Mouse (Mus musculus) gastrocnemius, postnatal 36 days (tissue): ENCODE measurements around the gene Med12l. TPM values are rescaled to one million over a fixed set of nuclear protein-coding genes. Genes with fewer than 3 reads are reported as not detected.
A peak's percentile ranks its signal among the peaks of the same experiment; 100 is the strongest.

Source experiments
- DNase-seq, 2 experiments: peaks; one replicate each; pipeline ENCODE4 v3.0.0; 2022
- intact Hi-C: fragments of 180-260 bp; cut with DNase I; formaldehyde crosslinking; loops from one replicate; pipeline ENCODE4 v1.15.1; 2025
- long read RNA-seq, 2 experiments: library from polyadenylated mRNA; stranded (forward); transcript quantifications; one replicate each; pipeline ENCODE4 v2.0.0; 2021
- total RNA-seq, 2 experiments: library from RNA; stranded (reverse); gene quantifications; 2 replicates each; pipeline ENCODE4 v1.2.3; 2021

The Med12l gene
- under 1 TPM; 0.35 to 0.46 TPM for total RNA-seq
- long read RNA-seq, experiment 1: 0 reads
- long read RNA-seq, experiment 2: 0 reads

- DNase-seq: peak in 1 of 2 experiments; percentile 6
- intact Hi-C loops: no loop called here
These were observed at the start of gene Med12l for GRCm38 (mm10) chr3:59005271-59005995. TSS of gene Med12l (plus strand) at chr3:59005825.

GRCm38 (mm10) chr3:58961166-58961565 lies 44.5 kb upstream of the Med12l start:
- no peak for DNase-seq
- intact Hi-C loops: no loop called here

GRCm38 (mm10) chr3:58977413-58977812 lies 28.2 kb upstream of the Med12l start:
- intact Hi-C loops: no loop called here
- DNase-seq: no peak

- intact Hi-C loops: no loop called here
- DNase-seq: no peak
These were observed 27.6 kb upstream of the Med12l start for GRCm38 (mm10) chr3:58977906-58978622.

GRCm38 (mm10) chr3:58980579-58980978 lies 25.0 kb upstream of the Med12l start:
- intact Hi-C loops: no loop called here
- DNase-seq: no peak

GRCm38 (mm10) chr3:58982896-58983837 lies 22.5 kb upstream of the Med12l start:
- intact Hi-C loops: loop anchor here (2.0 kb wide), 1 partner anchor 76 kb away; no protein-coding TSS in a partner anchor
- DNase-seq: peak in 1 of 2 experiments; percentile 36

GRCm38 (mm10) chr3:58983838-58984598 lies 21.6 kb upstream of the Med12l start:
- DNase-seq: no peak
- intact Hi-C loops: loop anchor here (2.0 kb wide), 1 partner anchor 75 kb away; no protein-coding TSS in a partner anchor

GRCm38 (mm10) chr3:58985816-58986215 lies 19.8 kb upstream of the Med12l start:
- DNase-seq: no peak
- intact Hi-C loops: no loop called here

- intact Hi-C loops: no loop called here
- DNase-seq: no peak
These were observed 16.3 kb upstream of the Med12l start for GRCm38 (mm10) chr3:58989374-58989773.

GRCm38 (mm10) chr3:58990556-58990955 lies 15.1 kb upstream of the Med12l start:
- intact Hi-C loops: loop anchor here (5.0 kb wide), 1 partner anchor 62 kb away; no protein-coding TSS in a partner anchor
- DNase-seq: no peak

- DNase-seq: no peak
- intact Hi-C loops: loop anchor here (5.0 kb wide), 1 partner anchor 60 kb away; no protein-coding TSS in a partner anchor
These were observed 13.5 kb upstream of the Med12l start for GRCm38 (mm10) chr3:58992122-58992521.

GRCm38 (mm10) chr3:58993619-58994018 lies 12.0 kb upstream of the Med12l start:
- DNase-seq: no peak
- intact Hi-C loops: loop anchor here (5.0 kb wide), 1 partner anchor 59 kb away; no protein-coding TSS in a partner anchor

- no peak for DNase-seq
- intact Hi-C loops: no loop called here
These were observed 1.9 kb upstream of the Med12l start for GRCm38 (mm10) chr3:59003756-59004155.

GRCm38 (mm10) chr3:59005996-59006730 lies 538 bp downstream of the Med12l start:
- DNase-seq: peak in 1 of 2 experiments; percentile 17
- intact Hi-C loops: no loop called here

- intact Hi-C loops: no loop called here
- peak; percentile 35 to 37 for DNase-seq
These were observed 1.3 kb downstream of the Med12l start for GRCm38 (mm10) chr3:59006731-59007441.

GRCm38 (mm10) chr3:59010276-59010675 lies 4.7 kb downstream of the Med12l start:
- intact Hi-C loops: no loop called here
- no peak for DNase-seq

- no peak for DNase-seq
- intact Hi-C loops: no loop called here
These were observed 10.2 kb downstream of the Med12l start for GRCm38 (mm10) chr3:59015698-59016412.

- DNase-seq: no peak
- intact Hi-C loops: no loop called here
These were observed 10.9 kb downstream of the Med12l start for GRCm38 (mm10) chr3:59016501-59016900.
